Mouse (Mus musculus) CD4-positive helper T cell, adult 2 months (primary cell): ENCODE measurements around the gene Nudt16l1.
A peak's percentile ranks its signal among the peaks of the same experiment; 100 is the strongest.

Experiments
- DNase-seq: peaks from one replicate; pipeline ENCODE4 v3.0.0-alpha.2; 2012; ENCODE audit warnings: low read depth, missing footprints, low spot score

The Nudt16l1 gene

DNA sequence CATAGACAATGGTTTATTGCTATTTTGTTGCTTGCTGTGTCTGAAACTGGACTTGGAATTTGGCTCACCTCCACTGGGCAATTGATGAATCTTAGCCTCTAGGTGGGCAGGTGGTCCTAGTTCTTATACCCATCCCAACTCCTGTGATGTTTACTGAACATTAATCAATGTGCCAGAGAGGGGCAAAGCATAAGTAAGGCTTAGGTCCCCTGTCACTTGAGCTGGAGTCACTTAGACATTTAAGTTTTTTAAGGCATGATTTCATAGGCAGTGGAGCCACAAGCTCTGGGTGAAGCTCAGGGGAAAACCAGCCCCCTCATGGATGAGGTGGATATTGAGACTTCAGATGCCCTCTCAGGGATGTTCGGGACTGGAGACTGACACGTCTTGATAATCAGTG, at the start of gene Nudt16l1:
Gene Nudt16l1 (plus strand): TSS at position 301 of the 400 bp plus-strand sequence.
- no peak for DNase-seq

DNA sequence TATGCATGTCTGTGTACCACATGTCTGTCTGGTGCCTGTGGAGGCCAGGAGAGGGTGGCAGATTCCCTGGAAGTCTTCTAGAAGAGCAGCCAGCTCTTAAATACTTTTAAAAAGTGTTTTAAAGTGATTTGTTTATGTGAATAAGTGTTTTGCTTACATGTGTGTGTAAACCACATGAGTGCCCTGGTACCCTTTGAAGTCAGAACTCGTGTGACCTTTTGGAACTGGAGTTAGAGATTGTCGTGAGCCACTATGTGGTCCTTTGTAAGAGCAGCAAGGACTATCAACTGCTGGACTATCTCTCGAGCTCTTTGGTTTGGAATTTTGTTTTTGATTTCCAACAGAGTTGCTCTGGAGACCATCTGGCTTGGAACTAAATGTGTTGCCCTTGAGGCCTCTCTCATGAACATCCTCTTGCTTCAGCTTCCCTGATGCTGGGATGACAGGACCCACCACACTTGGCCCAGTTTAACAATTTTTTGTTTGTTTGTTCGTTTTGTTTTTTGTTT, 48.3 kb upstream of the Nudt16l1 start:
- DNase-seq: no peak

DNA sequence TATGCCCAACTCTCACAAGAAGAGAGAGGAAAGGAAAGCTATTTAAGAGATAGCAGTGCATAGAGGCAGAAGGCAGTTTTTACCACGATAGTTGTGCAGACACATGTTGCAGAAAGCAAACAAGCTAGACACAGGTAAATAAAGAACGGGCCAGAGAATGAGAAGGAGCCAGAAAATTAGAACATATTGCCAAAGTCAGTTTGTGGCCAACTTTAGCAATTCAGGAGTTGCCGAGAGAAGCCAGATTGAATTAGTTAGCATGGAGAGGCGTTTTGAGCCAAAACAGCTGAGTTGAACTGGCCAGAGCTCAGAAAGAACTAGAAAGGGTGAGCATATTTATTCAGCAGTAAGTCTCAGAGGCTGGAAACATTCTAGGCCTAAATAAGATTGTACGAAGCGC, 46.4 kb upstream of the Nudt16l1 start:
- DNase-seq: no peak

DNA sequence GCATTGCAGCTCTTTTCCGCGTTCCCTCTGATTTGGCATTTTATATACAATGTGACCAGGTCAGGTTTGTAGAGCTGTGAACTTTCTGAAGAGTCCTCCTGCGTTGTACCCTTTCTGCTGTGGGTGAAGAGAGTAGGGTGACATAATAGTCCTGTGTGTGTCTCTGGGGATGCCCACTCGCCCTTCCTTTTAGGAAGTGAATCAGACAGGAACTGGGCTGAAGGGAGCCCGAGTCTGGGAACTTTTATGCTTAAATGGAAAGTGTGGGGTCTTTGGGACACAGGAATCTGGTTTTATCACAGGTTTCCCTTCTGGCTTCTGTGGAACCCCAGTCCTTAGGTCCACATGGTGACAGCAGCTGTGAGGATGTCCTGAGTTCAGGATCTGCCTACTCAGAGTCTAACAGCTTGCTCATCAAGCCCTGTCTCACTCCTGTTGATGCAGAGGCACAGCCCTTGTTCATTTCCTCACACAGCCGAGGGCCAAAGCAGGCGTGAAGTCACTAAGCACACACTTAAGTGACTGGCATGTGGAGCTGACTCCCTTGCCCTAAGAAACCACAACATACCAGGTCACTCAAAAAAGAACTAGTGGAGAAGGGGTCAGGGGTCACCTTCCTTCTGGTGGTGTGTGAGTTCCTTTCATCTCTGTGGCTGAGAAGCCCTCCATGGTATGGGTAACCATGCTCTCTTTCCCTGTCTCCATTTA, 44.2 kb upstream of the Nudt16l1 start:
- DNase-seq: no peak

DNA sequence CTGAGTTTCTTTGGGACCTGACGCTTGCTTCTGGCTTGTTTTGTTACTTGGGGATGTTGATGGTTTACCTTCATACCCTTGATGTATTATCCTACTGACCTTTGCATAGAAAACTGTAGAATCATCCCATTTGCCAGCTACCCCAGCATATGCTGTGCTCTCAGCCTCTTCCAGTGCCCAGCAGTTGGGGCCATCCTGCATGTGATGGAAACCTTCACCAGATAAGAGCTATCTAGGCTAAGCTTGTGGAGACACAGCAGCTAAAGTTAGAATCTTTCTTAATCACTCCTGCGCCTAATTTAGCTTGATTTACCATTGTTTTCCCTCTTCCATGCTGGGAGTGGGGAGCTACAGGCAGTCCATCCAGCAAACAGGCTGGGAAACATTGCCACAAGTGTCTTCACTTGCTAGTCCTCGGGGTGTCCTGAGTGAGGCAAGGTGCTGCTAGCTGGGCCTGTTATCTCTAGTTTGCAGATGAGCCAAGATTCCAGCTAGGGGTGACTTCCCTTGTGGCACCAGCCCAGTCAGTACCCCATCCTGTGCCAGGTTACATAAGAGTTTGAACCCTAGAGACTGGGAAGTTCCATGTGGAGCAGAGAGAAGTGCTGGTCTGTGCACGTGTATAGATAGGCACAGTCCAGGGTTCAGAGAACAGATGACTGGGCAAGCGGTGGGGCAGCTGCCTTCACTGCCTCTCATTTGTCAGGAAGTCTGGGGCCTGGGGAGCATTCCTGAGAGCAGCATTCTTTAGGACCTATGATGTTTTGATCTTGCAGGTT, 42.1 kb upstream of the Nudt16l1 start:
- DNase-seq: no peak

DNA sequence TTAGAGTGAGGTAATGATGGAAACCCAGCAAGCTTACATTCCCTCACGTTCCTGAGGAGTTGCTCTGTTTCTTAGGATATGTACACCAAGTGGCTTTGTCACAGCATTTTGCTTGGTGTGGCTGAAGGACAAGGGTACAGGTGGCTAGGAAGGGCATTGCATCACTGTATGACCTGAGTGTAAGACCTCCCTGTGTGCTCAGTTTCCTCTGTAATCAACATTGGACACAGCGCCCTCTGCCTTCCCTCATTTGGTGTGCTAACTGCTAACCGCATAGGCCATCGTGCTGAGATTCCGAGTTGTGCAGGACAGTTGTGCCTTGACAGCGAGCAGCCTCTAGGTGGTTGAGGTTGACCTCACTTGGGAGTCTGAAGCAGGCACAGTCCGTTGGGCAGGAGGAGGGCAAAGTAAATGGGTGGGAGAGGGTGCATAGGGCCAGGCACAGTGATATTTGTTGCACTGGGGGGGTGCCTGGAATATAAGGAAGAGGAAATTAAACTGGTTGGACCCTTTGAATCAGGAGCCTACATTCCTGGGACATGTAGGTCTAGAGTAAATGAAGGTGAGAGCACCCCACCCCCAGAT, 41.3 kb upstream of the Nudt16l1 start:
- DNase-seq: no peak

DNA sequence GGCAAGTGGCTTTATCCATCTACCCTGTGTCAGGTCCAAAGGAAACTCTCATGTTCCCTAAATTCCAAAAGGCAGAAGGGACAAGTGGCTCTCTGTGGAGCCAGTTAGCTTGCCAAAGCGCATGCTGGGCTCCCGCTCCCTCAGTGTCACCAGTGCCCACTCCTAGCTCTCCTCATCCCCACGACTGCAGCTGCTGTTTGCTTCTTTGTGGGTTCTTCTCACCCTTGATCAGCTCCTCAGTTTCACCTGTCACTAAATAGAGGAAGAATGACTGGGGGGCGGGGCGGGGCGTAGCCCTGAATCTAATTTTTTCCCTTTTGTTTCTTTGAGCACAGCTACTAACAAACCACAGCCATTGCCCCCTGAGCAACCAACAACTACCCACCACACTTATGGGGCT, 39.7 kb upstream of the Nudt16l1 start:
- no peak for DNase-seq

DNA sequence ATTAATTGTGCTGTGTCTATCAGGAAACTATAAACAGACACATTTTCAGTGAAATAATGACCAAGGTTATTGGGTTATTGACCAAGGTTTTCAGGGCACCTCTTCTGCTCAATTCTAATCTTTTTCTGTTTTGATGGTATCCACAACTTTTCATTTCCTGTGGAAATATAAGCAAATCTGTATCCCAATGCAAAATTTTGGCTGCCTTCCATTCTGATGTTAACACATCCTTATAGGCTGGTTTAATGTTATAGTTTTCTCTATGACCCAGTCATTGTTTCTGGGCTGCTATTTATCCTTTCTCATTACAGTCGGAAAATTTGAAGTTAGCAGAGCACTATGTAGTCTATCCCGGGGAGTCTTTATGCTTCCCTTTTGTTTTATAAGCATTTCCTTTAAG, 38.9 kb upstream of the Nudt16l1 start:
- DNase-seq: no peak

DNA sequence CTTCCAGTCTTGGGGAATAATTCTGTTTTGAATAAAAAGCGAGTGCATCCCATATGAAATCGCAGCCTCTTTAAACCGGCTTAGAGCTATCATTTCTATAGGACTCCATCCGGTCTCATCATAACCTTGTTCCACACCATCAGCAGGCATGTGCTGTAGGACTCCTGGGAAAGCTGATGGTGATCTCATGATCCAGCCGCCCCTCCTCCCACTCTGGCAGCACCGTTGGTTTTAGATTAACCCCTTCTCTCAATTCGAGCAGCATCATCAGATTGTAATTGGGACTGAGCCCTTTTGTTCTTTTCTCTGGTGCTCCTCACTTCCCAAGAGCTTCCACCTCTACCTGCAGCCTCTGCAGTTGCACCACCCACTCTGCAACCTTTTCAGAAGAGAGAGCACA, 37.4 kb upstream of the Nudt16l1 start:
- DNase-seq: no peak

DNA sequence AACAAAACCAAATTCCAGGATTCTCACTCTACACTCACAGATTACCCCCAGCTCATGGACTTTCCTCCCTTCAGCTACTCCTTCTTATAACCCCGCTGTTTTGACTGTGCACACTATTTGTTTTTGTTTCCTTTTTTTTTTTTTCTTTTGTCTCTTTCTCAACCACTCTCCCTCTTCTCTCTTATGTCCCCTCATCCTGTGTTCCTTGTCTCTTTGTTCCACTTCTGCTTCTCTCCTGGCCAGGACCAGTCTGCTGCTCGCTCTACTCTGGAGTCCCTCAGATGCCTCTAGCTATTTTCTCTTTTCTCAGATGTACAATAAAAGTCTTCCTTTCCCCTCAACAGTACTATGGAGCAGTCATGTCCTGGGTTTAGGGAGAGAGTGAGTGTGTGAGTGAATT, 36.2 kb upstream of the Nudt16l1 start:
- no peak for DNase-seq

DNA sequence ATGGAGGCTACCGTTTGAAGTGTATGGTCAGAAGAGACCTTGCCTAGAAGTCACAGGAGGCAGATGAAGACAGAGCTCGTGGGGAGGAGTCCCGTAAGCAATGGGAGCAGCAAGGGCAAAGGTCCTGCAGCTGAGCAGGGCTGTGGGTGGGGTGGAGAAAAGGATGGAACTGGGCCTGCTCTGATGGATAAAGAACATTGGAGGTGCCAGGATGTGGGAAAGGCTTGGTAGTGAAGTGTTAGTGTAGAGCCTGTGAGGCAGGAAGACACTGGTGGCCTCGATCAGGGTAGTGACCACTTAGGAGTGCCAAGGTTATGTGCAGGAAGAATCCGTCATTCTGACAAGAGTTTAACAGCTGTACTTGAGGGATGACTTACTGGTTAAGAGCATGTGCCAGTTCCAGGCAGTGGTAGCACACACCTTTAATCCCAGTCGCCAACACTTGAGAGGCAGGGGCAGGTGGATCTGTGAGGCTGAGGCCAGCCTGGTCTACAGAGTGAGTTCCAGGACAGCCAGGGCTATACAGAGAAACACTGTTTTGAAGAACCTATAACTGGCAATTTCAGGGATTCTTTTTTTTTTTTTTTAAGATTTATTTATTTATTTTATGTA, 35.0 kb upstream of the Nudt16l1 start:
- no peak for DNase-seq

DNA sequence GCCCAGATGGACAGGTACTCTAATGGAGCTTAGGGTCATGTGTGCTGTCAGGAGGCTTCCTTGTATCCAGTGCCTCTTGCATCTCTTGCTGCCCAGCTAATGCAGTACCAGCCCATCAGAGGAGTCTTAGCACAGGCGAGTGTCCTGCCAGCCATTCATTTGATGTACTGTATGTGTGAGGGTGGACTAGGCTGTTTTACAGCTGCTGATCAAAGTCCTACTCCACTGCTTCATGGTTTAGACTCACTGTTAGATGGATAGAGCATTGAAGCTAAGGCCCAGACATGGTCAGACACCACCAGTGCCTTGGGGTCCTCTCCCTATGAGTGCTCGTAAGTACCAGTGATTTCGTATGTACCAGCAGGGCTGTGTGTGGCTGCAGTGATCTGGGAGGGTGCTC, 33.7 kb upstream of the Nudt16l1 start:
- DNase-seq: no peak

DNA sequence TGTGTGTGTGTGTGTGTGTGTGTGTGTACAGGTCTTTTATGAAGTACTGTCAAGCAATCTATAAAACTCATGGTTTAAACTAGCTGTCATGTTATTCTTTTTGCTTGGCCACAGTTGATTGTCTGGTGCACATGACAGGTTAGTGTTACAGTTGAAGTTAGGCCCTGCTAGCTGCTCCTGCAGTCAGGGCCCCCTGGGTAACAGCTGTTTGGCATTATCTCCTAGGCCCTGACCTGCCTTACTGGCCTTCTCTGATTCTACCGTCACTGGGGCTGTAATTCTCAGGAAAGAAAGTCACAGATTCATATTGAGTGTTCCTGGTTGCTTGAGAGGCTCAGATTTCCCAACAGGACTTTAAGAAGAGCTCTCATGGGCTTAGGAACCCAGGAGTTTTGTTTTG, 33.0 kb upstream of the Nudt16l1 start:
- DNase-seq: no peak

DNA sequence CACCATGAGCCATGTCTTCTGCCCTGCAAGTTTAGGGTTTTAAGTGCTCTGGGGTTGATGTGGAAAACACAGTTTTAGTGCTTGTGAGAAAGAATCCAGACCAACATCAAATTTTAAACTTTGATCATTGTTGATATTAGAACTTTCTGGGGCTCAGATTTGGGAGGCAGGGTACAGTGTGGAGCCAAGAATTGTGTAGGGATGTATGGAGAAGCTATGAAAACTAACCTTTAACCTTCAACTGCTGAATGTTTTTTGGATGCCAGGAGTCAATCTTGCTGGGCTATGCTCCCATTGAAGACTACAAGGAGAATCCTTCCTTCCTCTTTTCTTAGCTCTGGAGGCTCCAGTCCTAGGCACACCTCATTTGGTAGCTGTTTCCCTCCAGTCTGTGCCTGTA, 32.0 kb upstream of the Nudt16l1 start:
- no peak for DNase-seq

DNA sequence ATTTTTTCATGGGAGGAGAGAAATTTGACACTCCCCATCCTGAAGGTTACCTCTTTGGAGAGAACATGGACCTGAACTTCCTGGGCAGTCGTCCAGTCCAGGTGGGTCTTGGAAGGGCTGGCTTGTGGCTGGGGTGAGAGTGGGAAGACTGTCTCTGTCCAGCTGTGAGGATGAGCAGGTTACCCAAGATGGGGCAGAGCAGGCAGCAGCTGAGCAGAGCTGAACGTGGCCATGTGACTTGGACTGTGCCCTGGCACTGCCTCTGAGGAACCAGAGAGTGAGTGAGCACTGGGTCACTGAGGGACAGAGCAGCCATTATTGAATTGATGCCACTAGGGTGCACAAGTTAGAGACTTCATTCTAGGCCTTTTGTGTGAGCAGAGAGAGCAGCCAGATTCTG, 31.2 kb upstream of the Nudt16l1 start:
- no peak for DNase-seq

DNA sequence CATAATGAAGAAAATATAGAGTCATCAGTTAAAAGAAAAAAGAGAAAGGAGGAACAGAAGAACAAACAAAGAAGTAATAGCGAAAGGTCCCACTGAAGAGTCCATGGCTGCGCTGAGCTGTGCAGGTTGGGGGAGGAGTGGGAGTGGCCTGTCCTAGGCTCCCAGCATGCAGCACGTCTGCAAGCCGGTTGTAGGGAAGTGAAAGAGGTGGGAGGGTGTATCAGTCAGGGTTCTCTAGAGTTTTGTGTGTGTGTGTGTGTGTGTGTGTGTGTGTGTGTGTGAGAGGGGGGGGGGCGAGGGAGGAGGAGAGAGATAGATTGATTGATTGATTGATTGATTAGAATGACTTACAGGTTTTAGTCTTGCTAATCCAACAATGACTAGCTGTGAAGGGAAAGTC, 30.6 kb upstream of the Nudt16l1 start:
- peak; percentile 36 for DNase-seq

DNA sequence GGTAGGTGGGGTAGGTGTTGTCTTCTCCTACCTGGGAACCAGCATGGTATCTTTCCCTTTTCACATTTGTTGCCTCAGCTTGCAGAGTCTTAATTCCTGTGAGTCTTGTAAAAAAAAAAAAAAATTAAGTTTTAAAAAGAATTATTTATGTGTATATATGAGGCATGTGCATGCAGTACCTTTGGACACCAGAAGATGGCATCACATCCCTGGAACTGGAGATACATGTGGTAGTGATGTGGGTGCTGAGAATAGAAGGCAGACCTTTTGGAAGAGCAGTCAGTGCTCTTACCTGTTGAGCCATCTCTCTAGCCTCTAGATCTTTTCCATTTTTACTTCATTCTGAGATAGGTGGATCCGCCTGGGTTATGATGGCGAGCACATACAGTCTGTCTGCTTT, 28.8 kb upstream of the Nudt16l1 start:
- peak; percentile 19 for DNase-seq

DNA sequence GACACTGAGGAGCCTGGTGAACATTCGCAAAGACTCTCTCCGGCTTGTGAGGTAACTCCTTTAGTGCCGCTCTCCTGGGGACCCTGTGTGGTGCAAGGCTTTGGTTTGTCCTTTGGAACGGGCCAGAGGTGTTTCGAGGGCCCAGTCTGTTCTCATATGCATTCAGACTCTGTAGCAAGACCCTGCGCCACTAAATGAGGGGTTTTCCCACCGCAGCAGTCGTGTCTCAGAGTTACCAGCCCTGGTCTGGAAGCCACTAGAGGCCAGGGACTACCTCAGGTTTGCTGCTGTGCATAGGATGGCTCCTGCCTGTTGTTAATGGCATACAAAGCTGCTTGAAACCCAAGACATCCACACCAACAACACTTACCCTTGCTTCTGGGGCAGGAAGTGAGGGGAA, 27.8 kb upstream of the Nudt16l1 start:
- no peak for DNase-seq

DNA sequence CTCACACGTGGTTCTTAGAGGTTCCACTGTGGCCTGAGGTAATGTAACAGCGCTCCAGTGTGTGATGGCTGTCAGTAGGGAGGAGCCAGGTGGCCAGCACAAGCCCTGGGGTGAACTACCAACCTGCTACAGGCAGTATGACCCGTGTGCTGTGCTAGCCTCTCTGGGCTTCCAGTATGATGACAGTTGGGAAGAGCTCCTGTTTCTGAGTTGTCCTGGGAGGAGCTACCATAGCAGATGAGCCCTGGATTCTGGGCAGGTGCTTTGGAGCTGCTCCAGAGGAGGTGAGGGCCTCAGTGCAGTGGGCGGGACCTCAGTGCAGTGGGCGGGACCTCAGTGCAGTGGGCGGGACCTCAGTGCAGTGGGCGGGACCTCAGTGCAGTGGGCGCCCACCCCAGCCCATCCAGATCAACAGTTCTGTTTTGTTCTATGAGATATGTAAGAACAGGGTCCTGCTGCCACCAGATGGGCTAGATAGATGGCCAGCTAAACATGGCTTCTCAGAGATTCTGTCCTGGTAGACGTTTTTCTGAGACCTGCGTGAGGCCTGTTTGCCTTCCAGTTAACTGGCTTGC, 26.4 kb upstream of the Nudt16l1 start:
- DNase-seq: no peak

DNA sequence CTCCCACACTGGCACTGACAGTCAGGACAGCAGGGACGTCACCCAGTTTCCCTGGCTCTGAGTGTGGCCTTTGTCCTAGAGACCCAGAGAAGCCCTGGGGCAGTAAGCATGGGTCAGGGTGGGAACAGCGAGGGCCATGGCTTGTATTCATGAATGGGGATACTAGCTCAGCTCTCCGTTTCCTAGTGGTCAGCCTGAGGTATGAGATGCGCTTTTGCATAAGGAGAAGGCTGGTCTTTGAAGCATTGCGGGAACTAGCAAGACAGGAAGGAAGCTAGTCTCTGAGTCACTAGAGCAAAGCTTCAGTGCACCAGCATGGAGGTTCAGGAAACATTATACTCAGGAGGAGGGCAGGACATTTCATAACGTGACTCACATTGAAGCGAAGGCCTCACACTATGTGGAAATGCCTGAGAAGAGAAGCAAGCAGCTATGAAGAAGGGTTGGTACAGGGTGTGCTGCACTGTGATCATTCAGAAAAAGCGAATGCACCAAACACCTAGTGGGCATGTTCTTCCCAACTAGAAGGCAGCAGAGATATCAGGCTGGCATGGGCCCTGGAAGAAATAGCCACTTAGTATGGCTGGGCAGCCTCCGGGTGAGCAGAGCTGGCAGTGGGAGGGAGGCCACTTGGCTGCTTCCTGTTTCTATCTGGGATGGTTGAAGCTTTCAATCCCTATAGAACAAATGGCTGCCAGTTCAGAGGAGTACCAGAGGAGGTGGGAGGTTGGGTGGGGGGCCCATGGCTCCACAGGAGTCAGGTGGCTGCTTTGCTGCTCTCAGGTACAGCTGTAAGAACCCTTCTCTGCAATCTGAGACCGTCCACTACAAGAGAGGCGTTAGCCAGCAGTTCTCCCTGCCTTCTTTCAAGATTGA, 25.4 kb upstream of the Nudt16l1 start:
- peak; percentile 42 for DNase-seq
